Mouse (Mus musculus): ENCODE measurements at regions not wholly inside any gene's neighbourhood (a gene's known extent, or its start where the extent isn't known, plus 50 kb on each side); places are given as distances from the start of the nearest gene placed in this dataset.

- DNase-seq = peak; percentile 45 to 46
These were observed 61.6 kb downstream of the Spesp1 start for GRCm38 (mm10) chr9:62220451-62220850.

DNA sequence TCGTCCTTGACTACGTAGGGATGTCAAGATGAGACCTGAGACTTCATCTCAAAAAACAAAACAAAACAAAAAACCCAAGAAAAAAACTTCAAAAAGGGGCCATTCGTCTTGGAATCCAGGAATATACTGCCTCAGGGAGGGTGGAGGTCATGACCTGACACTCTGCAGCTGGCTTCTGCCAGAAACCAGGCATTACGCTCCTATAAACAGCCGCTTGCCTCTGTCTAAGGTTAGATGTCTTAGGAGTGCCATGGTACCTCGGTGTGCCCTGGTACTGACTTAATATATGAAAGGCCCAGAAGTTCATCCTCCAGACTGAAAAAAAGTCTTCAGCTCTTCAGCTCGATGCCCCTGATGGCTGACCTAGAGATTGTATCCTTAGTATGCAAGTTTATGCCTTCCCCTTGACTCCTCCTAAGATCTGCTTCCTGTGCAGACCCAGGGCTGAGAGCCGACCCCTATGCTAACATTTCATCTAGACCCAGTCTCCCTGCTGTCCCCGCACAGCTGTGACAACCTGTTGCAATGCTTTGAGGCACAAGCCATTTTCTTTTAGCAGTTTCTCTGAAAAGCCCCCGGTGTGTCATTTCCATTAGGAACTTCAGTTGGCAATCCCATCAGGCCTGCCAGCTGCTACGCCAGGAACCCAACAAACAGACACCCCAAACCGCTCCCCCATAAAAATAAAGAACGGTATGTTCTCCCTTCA lies 66.7 kb downstream of the Spesp1 start:
- no peak for DNase-seq

GRCm38 (mm10) chr9:62214546-62214945 lies 67.5 kb downstream of the Spesp1 start:
- DNase-seq = no peak

- no peak for DNase-seq
These were observed 69.4 kb downstream of the Spesp1 start for GRCm38 (mm10) chr9:62212615-62213014.

GRCm38 (mm10) chr9:62210815-62211214 lies 71.2 kb downstream of the Spesp1 start:
- DNase-seq = no peak

DNA sequence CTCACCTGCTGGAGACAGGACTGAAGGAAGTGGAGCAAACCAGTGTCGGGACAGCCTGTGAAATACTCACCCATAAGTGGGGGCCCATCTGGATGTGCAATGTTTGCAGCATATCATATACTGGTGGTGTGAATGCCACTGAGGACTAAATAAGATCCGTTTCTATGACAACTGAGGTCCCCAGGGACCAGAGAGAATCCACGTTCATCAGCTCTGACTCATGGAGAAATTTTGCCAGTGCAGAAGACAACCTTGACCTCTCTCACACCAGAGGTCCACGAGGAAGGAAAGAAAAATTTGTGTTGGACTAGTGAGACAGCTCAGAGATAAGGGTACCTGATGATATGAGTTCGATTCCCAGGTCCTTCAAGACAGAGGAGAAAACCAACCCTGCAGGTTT lies 73.6 kb downstream of the Spesp1 start:
- DNase-seq = no peak

DNA sequence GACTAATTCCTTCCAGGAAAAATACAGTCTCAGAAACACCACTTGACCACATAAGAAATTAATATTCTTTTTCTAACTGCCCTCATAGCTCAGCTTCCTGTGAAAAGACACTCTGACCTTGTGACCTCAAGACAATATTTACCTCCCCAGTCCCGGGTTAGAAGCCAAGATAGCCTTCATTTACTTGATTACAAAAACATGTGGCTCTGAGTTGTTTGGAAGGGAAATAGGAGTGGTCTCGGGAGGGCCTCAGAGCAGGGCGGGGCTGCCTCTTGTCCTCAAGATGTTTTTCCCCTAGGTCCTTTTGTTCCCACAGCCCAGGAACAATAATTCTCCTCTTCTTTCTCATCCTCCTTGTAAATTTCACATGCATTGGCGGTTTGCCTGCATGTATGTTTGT lies 76.7 kb downstream of the Spesp1 start:
- no peak for DNase-seq

DNA sequence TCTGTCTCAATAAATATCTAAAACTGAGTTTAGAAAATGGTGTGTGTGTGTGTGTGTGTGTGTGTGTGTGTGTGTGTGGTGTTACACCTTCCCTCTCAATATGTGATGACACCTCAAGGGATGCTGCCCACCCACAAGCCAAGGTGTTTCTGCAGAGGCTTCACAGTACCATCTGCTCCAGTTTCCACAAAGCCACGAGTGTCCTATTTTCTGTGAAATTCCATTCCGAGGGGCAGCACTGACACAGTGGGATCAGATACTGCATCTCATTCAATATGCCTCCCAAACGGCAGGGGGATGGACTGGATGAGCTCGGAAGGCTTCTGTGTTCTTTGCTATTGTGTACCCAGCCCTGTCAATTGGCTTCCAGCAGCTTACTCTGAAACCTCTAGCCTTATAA lies 78.5 kb downstream of the Spesp1 start:
- DNase-seq = no peak

DNA sequence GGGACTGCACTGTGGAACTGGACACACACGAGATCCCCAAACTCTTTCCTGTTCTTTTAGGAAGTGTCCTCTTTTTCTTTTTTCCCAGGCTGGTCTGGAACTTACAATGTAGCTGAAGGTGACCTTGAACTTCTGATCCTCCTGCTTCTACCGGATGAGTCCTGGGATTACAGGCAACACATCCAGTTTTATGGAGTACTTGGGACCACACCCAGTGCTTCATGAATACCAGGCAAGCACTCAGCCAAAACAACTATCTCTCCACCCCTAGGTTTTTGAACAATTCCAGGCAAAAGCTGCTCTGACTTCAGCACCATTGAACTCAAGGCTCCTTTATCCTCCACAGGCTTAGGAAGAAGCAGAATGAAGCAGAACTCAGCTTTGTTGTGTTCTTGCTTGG lies 79.7 kb downstream of the Spesp1 start:
- DNase-seq = no peak

- no peak for DNase-seq
These were observed 75.0 kb upstream of the Glce start for GRCm38 (mm10) chr9:62197486-62197885.

- no peak for DNase-seq
These were observed 70.0 kb upstream of the Glce start for GRCm38 (mm10) chr9:62192424-62192892.

DNA sequence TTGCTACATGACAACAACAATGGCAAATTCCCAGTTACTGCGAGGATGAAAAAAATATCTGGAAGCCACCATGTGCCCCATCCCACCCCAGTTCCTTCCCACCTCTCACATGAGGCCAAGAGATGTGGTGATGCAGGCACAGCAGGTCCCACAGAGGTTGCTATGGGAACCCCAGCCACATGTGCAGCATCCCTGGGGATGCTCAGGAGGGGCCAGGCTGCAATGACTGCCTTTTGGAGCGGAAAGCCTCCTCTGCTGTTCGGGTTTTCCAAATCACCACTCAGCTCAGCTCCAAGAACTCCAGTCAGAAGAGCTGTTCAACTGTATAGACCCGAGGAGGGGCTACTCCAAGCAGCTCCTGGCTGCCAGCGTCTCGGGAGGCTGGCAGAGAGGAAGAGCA lies 68.0 kb upstream of the Glce start:
- DNase-seq = no peak

GRCm38 (mm10) chr9:62188835-62189234 lies 66.4 kb upstream of the Glce start:
- no peak for DNase-seq

GRCm38 (mm10) chr9:62188379-62188778 lies 65.9 kb upstream of the Glce start:
- DNase-seq = no peak

- DNase-seq = no peak
These were observed 64.4 kb upstream of the Glce start for GRCm38 (mm10) chr9:62186886-62187285.

- no peak for DNase-seq
These were observed 63.2 kb upstream of the Glce start for GRCm38 (mm10) chr9:62185516-62186280.

DNA sequence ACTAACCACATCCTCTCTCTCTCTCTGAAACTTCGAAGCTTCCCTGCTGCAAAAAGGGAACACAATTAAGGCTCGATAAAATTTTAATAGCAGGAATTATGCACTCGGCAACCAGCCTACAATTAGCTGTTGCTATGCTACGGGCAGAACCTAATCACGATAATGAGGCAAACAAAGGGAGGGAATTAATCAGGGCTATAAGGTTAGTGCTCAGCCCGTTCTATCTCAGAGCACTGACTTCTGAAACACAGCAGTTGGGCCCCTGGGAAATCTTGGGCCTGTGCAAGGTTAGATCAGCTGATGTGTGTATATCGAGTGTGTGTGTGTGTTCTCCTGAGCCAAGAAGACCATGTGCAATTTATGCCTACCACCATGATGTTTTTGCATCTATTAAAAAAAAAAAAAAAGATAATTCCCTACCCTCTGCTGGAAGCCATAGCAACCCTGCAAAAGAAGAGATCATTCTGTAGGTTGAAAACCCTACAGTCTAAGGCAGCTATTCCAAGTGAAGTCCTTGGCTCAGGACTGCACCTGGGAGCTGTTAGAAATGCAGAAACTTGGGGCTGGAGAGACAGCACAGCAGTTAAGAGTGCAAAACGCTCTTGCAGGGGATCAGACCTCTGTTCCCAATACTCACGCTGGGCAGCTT lies 58.9 kb upstream of the Glce start:
- peak; percentile 27 to 30 for DNase-seq

GRCm38 (mm10) chr9:62180456-62181181 lies 58.2 kb upstream of the Glce start:
- peak in 1 of 2 experiments; percentile 5 for DNase-seq

DNA sequence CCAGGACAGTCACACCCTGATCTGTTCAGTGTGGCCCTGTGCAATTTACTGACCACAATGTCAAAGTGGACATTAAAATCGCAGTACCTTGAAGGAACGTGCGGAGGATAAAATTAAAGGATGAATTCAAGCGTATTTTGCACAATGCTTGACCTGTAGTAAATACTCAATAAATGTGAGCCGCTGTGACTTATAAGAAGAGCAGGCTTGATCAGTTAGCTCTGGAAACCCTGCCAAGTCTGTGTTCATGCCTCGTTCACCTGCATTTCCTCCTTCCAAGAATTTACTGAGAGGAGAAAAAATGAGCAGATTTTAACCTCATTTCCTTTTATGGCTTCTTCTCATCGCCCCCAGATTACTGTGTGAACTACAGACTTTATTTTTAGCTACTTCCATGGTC lies 52.2 kb upstream of the Glce start:
- no peak for DNase-seq

Measured in layer of hippocampus, postnatal 36 days (tissue).